Mouse (Mus musculus) frontal cortex, adult 2 months (tissue): ENCODE results near the gene E2f3. TPM values are rescaled to one million over a fixed set of nuclear protein-coding genes. Genes with fewer than 3 reads are reported as not detected.

Source experiments
- DNase-seq, 2 experiments: peaks; one replicate each; pipeline ENCODE4 v3.0.0; 2022; ENCODE audit warnings: low spot score in 1 of 2; ENCODE audit errors: extremely low spot score in 1 of 2
- polyA plus RNA-seq: library from polyadenylated mRNA; depleted of rRNA; stranded (reverse); fragments of >200 nt; gene quantifications from 2 replicates; pipeline ENCODE4 v1.2.3, GENCODE M21; 2012

Gene E2f3
- polyA plus RNA-seq, 1 experiment: 14.9 TPM

DNA sequence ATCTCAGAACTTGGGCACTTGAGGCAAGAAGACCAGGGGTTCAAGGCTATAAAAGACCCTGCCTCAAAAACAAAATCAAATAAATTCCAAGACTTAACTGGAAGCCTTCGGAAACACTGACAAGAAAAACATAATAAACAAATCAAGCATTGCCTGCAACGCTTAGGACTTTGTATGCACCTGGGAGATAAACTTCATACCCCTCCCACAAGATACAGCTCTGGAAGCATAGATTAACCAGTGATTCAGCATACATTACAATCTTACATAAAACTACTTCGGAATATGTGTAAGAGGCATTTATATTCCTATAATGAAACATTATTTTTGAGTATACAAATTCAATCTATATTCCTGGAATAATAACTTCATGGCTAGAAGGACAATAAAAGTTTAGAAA, 3.5 kb downstream of the E2f3 start:
- no peak for DNase-seq

DNA sequence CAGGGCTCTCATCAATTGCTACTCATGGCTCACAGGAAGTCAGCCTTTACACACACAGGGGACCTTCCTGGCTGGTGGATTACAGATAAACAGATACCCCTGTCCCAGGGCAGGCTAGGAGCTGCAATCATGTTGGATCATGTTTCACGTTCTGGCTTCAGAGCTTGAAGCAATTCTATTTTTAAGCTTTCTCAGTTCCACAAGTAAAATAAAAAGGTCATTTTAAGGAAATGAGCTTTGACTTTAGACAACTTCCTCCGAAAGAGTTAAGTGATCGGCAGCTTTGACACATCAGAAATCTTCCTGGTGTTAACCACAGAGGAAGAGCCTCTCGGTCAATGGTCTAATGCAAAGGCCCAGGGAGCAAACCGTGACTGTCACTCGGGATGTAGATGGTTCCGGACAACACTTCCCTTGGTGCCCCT, 6.7 kb downstream of the E2f3 start:
- DNase-seq: no peak

DNA sequence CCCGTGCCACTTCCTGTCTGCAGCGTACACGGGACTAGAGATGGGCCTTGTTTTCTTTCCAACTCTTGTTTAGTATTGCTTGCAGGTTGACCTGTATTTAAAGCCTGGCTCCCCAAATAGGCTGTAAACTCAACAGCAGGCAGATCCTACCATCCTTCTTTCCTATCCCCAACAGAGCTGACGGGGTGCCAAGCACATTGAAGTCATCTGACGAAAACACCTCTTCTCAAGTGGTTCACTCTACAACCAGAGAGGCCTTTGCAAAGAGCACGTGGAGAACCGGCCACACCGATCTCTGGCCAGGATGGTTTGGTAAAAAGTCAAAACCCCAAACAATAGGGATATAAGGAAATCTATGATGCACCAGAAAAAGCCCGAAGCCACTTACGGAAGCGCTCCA, 8.5 kb downstream of the E2f3 start:
- DNase-seq: no peak

DNA sequence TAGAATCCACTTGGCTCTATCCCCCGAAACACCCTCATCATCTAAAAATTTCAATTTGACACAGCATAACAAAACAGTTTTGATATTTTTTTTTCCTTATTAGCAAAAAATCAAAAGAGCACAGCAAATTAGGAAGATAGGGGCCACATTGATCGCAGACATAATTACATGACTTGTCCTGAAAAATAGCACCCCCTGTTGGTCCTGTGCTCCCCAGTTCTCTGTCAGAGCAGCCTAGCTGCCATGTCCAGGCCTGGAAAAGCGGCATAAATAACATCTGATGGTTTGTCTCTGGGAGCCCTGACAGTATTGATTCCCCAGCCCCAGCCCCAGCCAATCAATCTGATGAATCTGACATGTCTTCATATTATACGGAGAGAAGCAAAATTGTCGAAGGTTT, 11.8 kb downstream of the E2f3 start:
- peak in 1 of 2 experiments; percentile 26 for DNase-seq

DNA sequence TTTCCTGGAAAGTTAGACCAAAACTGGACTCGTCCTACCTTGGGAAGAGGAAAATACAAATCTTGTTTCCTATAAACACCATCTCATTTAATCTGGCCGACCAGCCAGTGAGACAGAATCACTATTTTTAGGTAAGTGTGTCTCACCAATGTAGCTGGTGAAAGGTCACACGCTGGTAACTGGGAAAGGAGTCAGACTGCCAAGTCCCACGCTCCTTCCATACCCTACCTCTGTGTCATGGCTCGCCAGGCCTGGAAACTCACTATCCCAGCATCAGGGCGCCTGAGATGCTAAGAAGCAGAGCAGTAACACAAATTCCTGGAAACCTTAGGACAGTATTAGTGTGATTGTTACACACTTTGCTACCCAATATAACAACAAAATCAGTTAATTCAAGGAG, 12.3 kb downstream of the E2f3 start:
- DNase-seq: no peak

DNA sequence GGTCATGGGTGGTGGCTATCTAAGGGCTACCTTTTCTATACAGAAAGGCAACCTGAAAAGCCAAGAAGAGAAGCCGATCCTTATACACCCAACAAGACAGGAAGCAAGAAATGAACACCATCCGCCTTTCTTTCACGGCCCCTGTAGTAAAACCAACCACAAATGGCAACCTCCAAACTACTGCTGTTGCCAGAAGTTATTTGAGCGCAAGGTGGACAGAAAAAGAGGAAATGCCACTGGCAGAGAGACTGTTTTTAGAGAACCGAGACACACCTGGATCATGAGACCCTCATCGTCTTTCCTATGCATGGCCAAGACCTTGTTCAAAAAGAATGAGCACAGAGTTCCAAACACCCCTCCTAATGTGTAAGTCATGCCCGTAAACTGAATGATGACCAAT, 15.5 kb downstream of the E2f3 start:
- DNase-seq: no peak

DNA sequence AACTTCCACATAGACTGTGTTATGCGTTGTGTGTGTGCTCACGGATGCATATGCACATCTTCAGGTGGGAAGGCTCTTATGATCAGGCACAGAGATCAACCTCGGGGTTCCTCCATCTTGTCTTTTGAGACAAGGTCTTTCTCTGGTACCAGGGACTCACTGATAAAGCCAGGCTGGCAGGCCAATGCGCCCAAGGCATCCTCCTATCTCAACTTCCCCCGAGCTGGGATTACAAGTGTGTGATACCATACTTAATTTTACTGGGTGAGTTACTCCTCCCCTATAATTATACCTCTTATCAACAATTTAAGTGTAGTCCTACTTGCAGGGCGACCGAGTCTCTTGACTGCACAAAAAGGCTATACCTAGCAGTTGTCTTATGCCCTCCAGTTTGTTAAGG, 17.2 kb downstream of the E2f3 start:
- no peak for DNase-seq

DNA sequence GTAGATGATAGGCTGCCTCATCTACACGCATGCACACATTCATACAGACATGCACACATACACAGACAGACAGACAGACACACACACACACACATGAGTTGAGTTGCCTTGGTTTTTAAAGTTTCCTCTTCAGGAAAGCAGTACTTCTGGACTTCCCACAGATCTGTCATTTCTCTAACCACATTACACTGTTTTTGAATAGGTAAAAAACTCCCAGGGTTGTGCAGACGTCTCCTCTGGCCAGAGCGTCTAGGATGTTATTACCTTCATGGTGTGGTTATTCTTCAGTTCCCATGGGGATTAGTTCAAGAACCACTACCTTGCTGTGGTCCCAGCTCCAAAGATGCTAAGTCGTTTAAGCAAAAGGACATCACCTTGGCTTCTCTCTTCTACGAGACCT, 18.5 kb downstream of the E2f3 start:
- no peak for DNase-seq

DNA sequence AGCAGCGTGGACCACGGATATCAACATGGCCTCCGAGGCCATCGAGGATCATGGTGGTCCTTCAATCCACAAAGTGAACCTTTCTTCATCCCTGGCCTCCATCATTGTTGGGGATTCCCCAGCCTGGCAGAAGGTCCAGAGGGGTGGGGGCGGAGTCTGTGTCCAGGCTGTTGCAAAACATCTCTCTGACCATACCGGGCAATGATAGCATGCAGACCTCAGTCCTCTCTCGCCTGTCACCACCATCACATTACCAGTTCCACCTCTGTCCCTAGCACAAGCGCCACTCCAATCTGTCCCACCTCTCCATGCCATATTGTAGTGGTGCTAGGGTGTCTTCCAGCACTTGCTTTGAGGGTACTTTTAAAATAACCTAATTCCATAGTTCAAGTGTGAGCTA, 18.9 kb downstream of the E2f3 start:
- DNase-seq: no peak

DNA sequence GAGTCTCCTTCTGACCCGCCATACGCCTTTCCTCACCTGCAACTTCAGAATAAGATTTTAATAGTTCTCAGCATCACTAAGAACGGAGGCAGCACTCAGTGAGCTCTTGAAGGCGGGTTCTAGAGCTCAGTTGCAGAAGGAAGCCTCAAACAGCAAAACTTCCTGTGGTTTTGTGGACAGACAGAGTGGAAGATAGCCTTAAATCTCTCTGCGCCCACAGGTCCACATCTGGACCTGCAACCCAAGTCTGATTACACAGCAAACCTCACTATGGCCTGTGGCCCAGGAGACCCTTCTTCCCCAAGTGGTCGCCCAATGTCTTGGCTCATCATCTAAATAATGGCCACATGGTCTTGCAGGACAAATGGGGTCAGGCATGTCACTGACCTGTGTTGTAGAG, 21.8 kb downstream of the E2f3 start:
- DNase-seq: no peak

DNA sequence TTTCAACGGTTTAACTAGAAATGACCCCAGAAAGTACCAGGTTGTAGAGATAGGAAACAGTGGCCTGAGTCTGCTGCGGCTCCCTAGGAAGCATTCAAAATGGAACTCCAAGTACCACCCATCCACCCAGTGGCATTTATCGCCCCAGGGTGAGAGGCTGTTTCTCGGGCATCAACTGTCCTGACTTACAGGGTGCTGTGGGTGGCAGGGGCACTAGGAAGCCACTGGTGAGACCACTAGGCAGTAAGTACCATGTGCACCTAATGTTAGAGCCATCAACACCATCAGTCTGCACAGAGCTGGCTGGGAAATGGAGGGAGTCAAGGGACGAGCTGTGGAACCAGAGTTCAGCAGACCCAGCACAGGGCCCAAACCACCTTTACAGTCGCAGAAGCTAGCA, 25.4 kb downstream of the E2f3 start:
- no peak for DNase-seq

DNA sequence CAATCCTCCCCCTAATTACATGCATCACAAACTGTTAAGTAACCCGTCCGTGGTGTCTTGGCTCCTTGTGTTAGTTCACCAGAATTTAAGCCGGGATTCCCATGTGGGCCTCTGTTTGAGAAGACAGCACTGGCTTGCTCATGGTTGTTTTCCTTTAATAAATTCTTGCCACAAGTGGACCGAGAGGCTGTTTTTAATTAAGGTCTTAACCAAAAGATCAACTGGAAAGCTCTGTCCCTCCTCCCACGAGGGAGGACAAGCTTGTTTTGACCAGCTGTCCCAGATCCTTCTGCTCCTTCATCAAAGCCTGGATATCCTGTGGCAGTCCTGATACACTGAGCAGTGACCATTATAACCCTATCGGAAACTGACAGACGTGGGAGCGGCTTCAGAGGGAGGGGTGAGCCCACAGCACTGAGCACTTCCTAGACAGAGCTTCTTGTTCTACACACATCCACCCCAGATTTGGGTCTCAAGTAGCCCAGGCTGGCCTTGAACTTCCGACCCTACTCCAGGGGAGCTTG, 28.1 kb downstream of the E2f3 start:
- no peak for DNase-seq

DNA sequence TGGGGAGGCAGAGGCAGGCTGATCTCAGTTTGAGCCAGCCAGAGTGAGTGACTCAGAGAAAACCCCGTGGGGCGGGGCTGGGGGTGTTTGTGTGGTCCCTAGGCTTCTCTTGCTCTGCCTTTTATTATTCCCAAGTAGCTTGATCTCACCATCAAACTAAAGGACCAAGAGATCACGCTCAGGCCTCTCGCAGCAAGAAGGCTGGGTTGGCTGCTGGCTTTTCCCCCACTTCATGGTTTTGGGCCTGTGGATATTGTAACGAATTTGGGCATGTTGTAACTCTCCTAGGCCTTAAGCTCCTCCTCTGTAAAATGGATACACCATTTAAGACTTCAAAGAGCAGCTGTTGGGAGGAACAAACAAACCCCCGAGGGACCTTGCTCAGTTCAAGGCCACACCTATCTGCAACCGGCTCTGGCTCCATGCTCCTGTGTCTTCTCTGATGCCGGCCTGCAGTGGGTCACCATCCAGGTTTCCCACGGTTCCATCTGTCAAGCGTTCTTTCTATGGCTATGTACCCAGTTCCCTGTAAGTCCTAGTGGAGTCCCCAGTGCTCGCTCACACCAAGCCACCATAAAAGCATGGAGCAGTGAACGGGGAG, 28.9 kb downstream of the E2f3 start:
- no peak for DNase-seq

DNA sequence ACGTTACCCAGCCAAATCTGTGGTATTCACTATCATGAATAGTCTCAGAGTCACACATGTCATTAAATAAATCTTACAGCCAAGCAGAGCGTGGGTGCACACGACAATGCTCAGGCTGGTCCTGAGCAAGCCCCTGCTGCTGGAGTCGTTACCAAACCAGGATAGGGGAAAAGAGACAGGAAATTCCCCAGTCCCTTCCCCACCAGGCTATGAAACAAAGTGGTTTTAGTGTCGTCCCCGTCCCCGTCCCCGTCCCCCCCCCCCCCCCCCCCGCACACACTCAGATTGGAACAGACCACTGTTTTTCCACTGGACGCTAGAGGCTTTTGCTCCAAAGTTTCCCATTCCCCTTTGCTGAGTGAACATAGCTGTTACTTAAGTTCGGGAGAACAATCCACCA, 30.6 kb downstream of the E2f3 start:
- no peak for DNase-seq

DNA sequence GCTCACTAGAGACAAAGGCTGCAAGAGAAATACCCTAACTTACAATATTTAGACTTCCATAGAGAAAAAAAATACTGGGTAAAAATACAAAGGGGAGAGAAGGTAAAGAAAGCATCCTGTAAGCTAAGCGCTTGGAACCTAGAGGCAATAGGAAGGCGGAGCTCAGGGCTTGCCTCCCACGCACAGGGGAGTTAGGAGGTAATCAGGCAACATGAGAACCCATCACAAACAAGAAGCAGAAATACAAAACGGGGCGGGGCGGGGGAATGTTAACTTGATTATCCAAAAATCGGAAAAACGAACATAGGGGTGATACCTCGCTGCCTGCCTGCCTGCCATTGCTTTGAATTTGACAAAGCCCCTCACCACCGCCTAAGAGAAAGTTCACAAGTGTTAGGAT, 31.1 kb downstream of the E2f3 start:
- no peak for DNase-seq

DNA sequence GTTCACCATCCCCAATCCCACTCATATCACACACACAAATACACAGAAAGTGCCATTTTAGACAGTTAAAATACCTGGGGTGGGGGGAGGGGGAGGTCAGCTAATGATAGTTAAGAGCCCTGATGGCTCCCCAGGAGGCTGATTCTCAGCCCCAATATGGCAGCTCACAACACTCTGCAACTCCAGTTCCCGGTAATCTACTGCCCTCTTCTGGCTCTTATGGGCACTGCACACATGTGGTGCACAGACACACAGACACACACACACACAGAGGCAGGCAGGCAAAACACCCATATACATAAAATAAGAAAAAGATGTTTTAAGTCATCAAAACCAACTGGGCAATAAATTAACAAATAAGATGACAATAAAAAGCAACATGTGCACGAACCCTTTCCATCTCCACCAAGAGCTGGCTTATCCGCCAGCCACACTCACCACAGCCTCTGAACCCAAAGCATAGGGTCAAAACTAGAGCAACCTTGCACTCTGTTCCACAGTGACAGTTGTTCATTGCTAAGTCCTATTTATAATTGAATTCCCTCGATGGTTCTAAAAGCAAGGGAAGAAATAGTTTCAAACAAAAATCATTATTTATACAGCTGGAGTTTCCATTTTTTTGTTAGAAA, 32.3 kb downstream of the E2f3 start:
- DNase-seq: no peak

DNA sequence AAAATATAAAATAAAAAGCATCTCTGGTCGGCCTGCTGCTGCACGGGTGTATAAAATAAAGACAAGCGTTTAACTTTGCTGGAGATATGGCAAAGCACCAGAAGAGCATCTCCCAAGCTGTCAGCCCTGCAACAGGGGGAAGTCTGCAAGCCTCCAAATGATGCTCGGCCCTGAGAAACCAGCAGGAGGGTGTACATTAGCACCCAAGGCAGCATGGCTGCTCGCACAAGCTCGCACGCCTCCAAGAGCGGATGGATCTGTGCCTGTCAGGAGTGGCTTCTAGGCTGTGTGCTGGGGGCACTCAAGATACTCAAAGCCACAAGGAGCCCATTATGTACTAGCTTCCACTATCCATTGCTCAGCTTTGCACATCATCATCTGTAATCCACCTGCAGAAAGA, 39.8 kb downstream of the E2f3 start:
- peak in 1 of 2 experiments; percentile 16 for DNase-seq

DNA sequence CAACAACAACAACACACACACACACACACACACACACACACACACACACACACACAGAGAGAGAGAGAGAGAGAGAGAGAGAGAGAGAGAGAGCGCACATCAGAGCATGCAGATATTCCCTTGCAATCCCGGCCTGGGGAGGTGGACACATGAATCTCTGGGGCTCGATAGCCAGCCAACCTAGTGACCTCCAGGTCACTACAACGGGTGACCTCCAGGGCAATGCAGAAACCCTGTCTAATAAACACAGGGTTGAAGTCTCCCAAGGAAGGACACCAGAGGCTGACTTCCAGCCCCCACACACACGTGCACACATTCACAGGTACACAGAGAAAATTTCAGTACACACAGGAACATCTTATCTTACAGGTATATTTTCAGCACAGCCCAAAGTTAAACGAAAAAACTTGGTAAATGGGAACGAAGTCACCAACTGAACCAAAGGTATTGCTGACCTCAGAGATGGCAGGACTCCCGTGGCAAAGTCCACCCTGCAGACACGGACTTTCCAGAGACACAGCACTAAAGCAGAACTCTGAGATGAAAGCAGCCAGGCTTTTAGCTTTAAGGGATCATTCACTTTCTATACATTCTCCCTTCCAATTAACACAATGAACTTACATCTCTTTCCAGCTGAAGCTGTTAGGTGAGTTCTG, 40.8 kb downstream of the E2f3 start:
- no peak for DNase-seq

DNA sequence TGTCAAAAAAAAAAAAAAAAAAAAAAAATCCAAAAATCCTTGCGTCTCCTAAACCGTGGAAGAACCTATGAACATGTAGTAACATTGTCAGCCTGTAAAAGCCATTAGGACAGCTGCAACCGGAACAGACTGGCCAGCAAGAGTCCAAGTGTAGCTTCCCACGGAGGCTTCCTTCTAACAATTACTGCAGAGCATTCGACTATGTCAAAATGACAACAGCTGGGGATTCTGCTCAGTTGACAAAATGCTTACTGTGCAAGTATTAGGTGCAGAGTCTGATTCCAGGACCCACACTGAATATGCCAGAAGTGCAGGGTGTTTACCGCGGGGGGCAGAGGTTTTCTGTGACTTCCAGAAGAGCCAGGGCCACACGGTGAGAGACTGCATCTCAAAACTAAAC, 41.4 kb downstream of the E2f3 start:
- DNase-seq: no peak

DNA sequence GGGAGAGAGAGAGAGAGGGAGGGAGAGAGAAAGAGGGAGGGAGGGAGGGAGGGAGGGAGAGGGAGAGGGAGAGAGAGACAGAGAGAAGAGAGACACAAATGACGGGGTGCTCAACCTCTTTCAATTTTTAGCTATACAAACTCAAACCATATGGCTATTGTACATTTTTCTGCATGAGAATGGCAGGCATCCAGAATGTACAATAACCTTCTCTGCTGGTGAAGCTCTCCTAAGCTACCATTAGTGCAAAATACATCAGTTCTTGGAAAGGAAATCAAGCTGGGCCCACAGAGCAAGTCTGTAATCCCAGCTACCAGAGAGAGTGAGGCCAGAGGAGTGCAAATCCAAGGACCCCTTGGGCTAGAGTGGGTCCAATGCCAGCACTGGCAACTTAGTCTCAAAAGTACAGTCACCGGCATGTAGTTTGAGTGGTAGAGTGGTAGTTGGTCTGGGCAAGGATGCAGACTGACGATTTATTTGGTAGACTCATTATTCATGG, 42.3 kb downstream of the E2f3 start:
- peak in 1 of 2 experiments; percentile 33 for DNase-seq

DNA sequence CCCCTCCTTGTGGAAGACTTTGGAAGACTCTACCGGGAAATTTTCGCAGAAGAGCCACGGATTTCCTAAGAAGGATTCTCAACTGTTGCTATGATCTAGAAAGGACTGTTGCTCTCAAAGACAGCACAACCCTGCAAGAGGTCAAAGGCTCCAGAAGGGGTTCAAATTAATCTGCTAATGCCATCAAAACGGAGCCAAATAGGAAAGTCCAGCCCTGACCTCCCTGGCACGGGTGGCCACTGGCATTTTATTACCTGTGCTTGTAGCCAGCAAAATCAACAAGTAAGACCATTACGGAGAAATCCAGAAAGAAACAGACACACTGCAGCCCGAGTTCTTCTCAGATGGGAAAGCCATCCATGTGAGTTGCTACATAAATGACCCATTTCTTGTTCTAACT, 45.8 kb downstream of the E2f3 start:
- DNase-seq: no peak

DNA sequence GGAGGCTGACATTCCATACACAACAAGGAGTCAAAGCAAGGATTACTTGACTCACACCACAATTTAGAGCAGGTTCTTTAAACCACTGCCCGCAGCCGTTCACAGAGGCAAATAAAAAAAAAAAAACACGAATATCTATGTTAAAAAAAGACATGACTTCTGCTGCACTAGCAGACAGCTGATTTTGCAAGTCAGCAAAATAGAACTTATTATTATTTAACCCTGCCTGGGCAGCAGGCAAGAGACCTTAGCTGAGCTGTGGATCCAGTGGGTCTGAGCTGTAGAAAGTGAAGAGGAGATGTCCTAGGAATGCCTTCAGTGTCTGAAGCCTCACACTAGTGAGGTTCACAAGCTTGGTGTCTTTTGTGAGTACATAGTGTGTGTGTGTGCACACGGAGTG, 46.5 kb downstream of the E2f3 start:
- DNase-seq: no peak
